Mouse (Mus musculus) heart, embryonic 14.5 days (tissue): Measurements from ENCODE around the gene Rab27a. TPM values are rescaled to one million over a fixed set of nuclear protein-coding genes. Genes with fewer than 3 reads are reported as not detected.

Experiments used
- ATAC-seq: fragments of 200-750 bp; cut with Nextera tagmentation; 2 replicates; pipeline ENCODE4 v1.8.0; 2017; ENCODE audit warnings: low read depth, moderate TSS enrichment; ENCODE audit not compliant: insufficient number of reproducible peaks, insufficient read depth, low FRiP score
- H3K27ac ChIP-seq, 2 experiments: fragments of 200-500 bp in 1 of 2; fragments of 300-500 bp in 1 of 2; sonication (generic) in 1 of 2; replicated peaks in 1 of 2; 2 replicates each; pipeline ENCODE4 v1.5.1; 2012 to 2014; ENCODE audit warnings: low read depth in 2 of 2, low read length in 2 of 2, control low read depth in 1 of 2, mild to moderate bottlenecking in 1 of 2, mixed read lengths in 1 of 2; ENCODE audit not compliant: control insufficient read depth in 1 of 2, insufficient read depth in 1 of 2
- H3K27me3 ChIP-seq: fragments of 300-500 bp; sonication (generic); 2 replicates; pipeline ENCODE4 v1.6.1; 2014; ENCODE audit warnings: mild to moderate bottlenecking, low read length, control low read depth; ENCODE audit not compliant: control insufficient read depth, insufficient read depth
- H3K36me3 ChIP-seq: fragments of 300-500 bp; sonication (generic); 2 replicates; pipeline ENCODE4 v1.6.1; 2014; ENCODE audit warnings: mild to moderate bottlenecking, control low read depth, low read length, mixed read lengths; ENCODE audit not compliant: control insufficient read depth, insufficient read depth
- H3K4me1 ChIP-seq, 2 experiments: fragments of 200-500 bp in 1 of 2; fragments of 300-500 bp in 1 of 2; sonication (generic) in 1 of 2; 2 replicates each; pipeline ENCODE4 v1.6.1; 2012 to 2014; ENCODE audit warnings: low read length in 2 of 2, control low read depth in 1 of 2, mixed read lengths in 1 of 2; ENCODE audit not compliant: control insufficient read depth in 2 of 2, insufficient read depth in 2 of 2
- H3K4me2 ChIP-seq: fragments of 300-500 bp; sonication (generic); 2 replicates; pipeline ENCODE4 v1.6.1; 2014; ENCODE audit warnings: mild to moderate bottlenecking, low read length
- H3K4me3 ChIP-seq, 2 experiments: fragments of 200-500 bp in 1 of 2; fragments of 300-500 bp in 1 of 2; sonication (generic) in 1 of 2; 2 replicates each; pipeline ENCODE4 v1.5.1; 2012 to 2014; ENCODE audit warnings: low read length in 2 of 2, mild to moderate bottlenecking in 2 of 2, control low read depth in 1 of 2, low read depth in 1 of 2, moderate library complexity in 1 of 2; ENCODE audit not compliant: control insufficient read depth in 1 of 2, insufficient read depth in 1 of 2
- H3K9ac ChIP-seq: fragments of 300-500 bp; sonication (generic); 2 replicates; pipeline ENCODE4 v1.6.1; 2014; ENCODE audit warnings: mild to moderate bottlenecking, low read length
- H3K9me3 ChIP-seq: fragments of 300-500 bp; sonication (generic); 2 replicates; pipeline ENCODE4 v1.6.1; 2016; ENCODE audit warnings: low read length, control low read depth; ENCODE audit not compliant: control insufficient read depth
- WGBS: fragments of 180-500 bp; shearing (Covaris S2); extraction: QIAGEN DNeasy Blood & Tissue Kit; methylation state at CpG from one replicate; pipeline ENCODE4 v1.1.7; 2014; 5-methylcytosine and 5-hydroxymethylcytosine counted together
- microRNA-seq: library from miRNA; unstranded; fragments of <30 nt; microRNA quantifications from one replicate; pipeline ENCODE4, GENCODE M21; 2016
- polyA plus RNA-seq: library from polyadenylated mRNA; unstranded; fragments of >200 nt; fragmentation: Nextera tagmentation; extraction: Ambion mirVana; gene quantifications from 2 replicates; pipeline ENCODE4 v1.2.1, GENCODE M21; 2014

The Rab27a gene
- polyA plus RNA-seq, 1 experiment from 2014 or later: 1.6 TPM

- Histone ChIP-seq H3K4me3 (no peak overlapping the region), H3K36me3 (peaks cover 89% of the 10 kb centered on the region)
- 65% methylated on average over 8 of the region's 8 CpGs for WGBS
Observed at GRCm38 (mm10) chr9:73121735-73122134, 77.1 kb downstream of the Rab27a start.

GRCm38 (mm10) chr9:73125043-73125570 lies 80.5 kb downstream of the Rab27a start:
- H3K9me3 ChIP-seq: no peaks in the 10 kb centered on the region
- ATAC-seq: no peak
- WGBS: 84% methylated on average over 8 of the region's 8 CpGs

More at GRCm38 (mm10) chr9:73121735-73122134, 77.1 kb downstream of the Rab27a start:
- Histone ChIP-seq H3K9ac (no peak overlapping the region), H3K27me3 (no peaks in the 10 kb centered on the region), H3K4me1 (no peaks in the 10 kb centered on the region), H3K27ac (no peak overlapping the region), H3K4me2 (no peak overlapping the region), H3K9me3 (no peaks in the 10 kb centered on the region)
- ATAC-seq: no peak

GRCm38 (mm10) chr9:73127457-73127856 lies 82.8 kb downstream of the Rab27a start:
- no peak overlapping the region for H3K4me3 ChIP-seq
- H3K9me3 ChIP-seq: no peaks in the 10 kb centered on the region
- no peak overlapping the region for H3K27ac ChIP-seq
- no peaks in the 10 kb centered on the region for H3K27me3 ChIP-seq
- H3K36me3 ChIP-seq: peaks cover 76% of the 10 kb centered on the region
- no peak for ATAC-seq
- no peaks in the 10 kb centered on the region for H3K4me1 ChIP-seq
- 81% methylated on average over 2 of the region's 2 CpGs for WGBS
- no peak overlapping the region for H3K9ac ChIP-seq
- no peak overlapping the region for H3K4me2 ChIP-seq

More at GRCm38 (mm10) chr9:73125043-73125570, 80.5 kb downstream of the Rab27a start:
- Histone ChIP-seq H3K9ac (no peak overlapping the region), H3K27ac (no peak overlapping the region), H3K4me1 (no peaks in the 10 kb centered on the region), H3K36me3 (peaks cover 97% of the 10 kb centered on the region), H3K27me3 (no peaks in the 10 kb centered on the region), H3K4me3 (no peak overlapping the region), H3K4me2 (no peak overlapping the region)

- no peaks in the 10 kb centered on the region for H3K4me1 ChIP-seq
- no peaks in the 10 kb centered on the region for H3K27me3 ChIP-seq
- ATAC-seq: no peak
- H3K9ac ChIP-seq: no peak overlapping the region
- WGBS: 78% methylated on average over 8 of the region's 8 CpGs
- no peak overlapping the region for H3K27ac ChIP-seq
- H3K4me3 ChIP-seq: no peak overlapping the region
- no peaks in the 10 kb centered on the region for H3K9me3 ChIP-seq
- no peak overlapping the region for H3K4me2 ChIP-seq
- H3K36me3 ChIP-seq: peaks cover 52% of the 10 kb centered on the region
Observed at GRCm38 (mm10) chr9:73129875-73130274, 85.2 kb downstream of the Rab27a start.

GRCm38 (mm10) chr9:73130529-73130928 lies 85.9 kb downstream of the Rab27a start:
- ATAC-seq: no peak
- H3K27me3 ChIP-seq: no peaks in the 10 kb centered on the region
- WGBS: 83% methylated on average over 4 of the region's 4 CpGs
- no peak overlapping the region for H3K4me3 ChIP-seq
- no peaks in the 10 kb centered on the region for H3K9me3 ChIP-seq
- H3K36me3 ChIP-seq: peaks cover 45% of the 10 kb centered on the region
- H3K27ac ChIP-seq: no peak overlapping the region
- no peak overlapping the region for H3K4me2 ChIP-seq
- no peak overlapping the region for H3K9ac ChIP-seq
- no peaks in the 10 kb centered on the region for H3K4me1 ChIP-seq

GRCm38 (mm10) chr9:73137341-73137886 lies 92.8 kb downstream of the Rab27a start:
- no peaks in the 10 kb centered on the region for H3K9me3 ChIP-seq
- no peaks in the 10 kb centered on the region for H3K4me1 ChIP-seq
- no peak overlapping the region for H3K4me3 ChIP-seq
- H3K27ac ChIP-seq: no peak overlapping the region
- H3K27me3 ChIP-seq: no peaks in the 10 kb centered on the region
- no peaks in the 10 kb centered on the region for H3K36me3 ChIP-seq
- 59% methylated on average over 11 of the region's 11 CpGs for WGBS
- no peak for ATAC-seq
- no peak overlapping the region for H3K4me2 ChIP-seq
- no peak overlapping the region for H3K9ac ChIP-seq

Small RNA genes within 50 kb of the gene (microRNA-seq; reads per million reads assigned to microRNA genes)
- not detected for gene Gm27353

Other genes starting within 250 kb of the Rab27a start
- 0.82 and 1.1 TPM in 2 replicates for gene Prtg, start 238.0 kb upstream of the Rab27a start, polyA plus RNA-seq
- gene Pygo1, start 119.2 kb upstream of the Rab27a start, polyA plus RNA-seq: 2.9 and 3.2 TPM in 2 replicates
- 0.74 and 0.78 TPM in 2 replicates for gene Dyx1c1, start 86.1 kb upstream of the Rab27a start, polyA plus RNA-seq
- gene Gm44503, start 86.0 kb upstream of the Rab27a start, polyA plus RNA-seq: not detected in 2 replicates
- gene Ccpg1os, start 59.5 kb upstream of the Rab27a start, polyA plus RNA-seq: 15.5 and 19.1 TPM in 2 replicates
- gene Ccpg1, start 59.4 kb upstream of the Rab27a start, polyA plus RNA-seq: 29.8 and 31.3 TPM in 2 replicates
- gene Pigb, start 4.5 kb upstream of the Rab27a start, polyA plus RNA-seq: 7.2 and 9.4 TPM in 2 replicates
- not detected in 2 replicates for gene Khdc3, start 57.0 kb downstream of the Rab27a start, polyA plus RNA-seq
- not detected in 2 replicates for gene Gm20509, start 57.6 kb downstream of the Rab27a start, polyA plus RNA-seq
- gene Rsl24d1, start 68.6 kb downstream of the Rab27a start, polyA plus RNA-seq: 87.7 and 92.9 TPM in 2 replicates